ENCODE assay signal across 14 mouse cellular contexts in genomic region chr4:22971127-22971526, GRCm38 (mm10).
DNase-seq lines count a peak whose midpoint lies in the region; ATAC-seq lines count a peak whose summit lies in the region.
"Had no signal": no experiment of that assay in that cellular context is flagged by ENCODE, and none has a peak within 500 bp of the region (broad histone marks: within the 10 kb centered on the region; RNA-seq: fewer than 3 reads in every experiment).

No protein-coding gene starts in this region.

- no peak overlapping the region for H3K4me2 ChIP-seq in hindbrain, embryonic 13.5 days
- H3K4me2 ChIP-seq in midbrain, embryonic 15.5 days = no peak overlapping the region

- ATAC-seq in hindbrain, embryonic 13.5 days (ENCODE audit: low FRiP score) = peak; percentile 77; the same call in 1 of the 2 replicates
- ATAC-seq in midbrain, embryonic 15.5 days (replicated peaks) = peak; percentile 89
- no peak for ATAC-seq in erythroid progenitor cell, adult 5-6 weeks (replicated peaks; ENCODE audit: low FRiP score, poor library complexity, severe bottlenecking)
- ATAC-seq: intestine, embryonic 16.5 days had no signal

- H3K36me3 ChIP-seq in hindbrain, embryonic 13.5 days = no peaks in the 10 kb centered on the region
- no peaks in the 10 kb centered on the region for H3K36me3 ChIP-seq in midbrain, embryonic 15.5 days (replicated peaks)

- H3K9ac ChIP-seq in hindbrain, embryonic 13.5 days = no peak overlapping the region
- H3K9ac ChIP-seq in midbrain, embryonic 15.5 days = no peak overlapping the region

- H3K27ac ChIP-seq in hindbrain, embryonic 13.5 days = no peak overlapping the region
- H3K27ac ChIP-seq in midbrain, embryonic 15.5 days = 0 out of 2 replicates have a peak overlapping the region, but pooled peaks have one; percentile 60

- H3K4me3 ChIP-seq in hindbrain, embryonic 13.5 days = no peak overlapping the region
- H3K4me3 ChIP-seq in midbrain, embryonic 15.5 days = no peak overlapping the region

- no peaks in the 10 kb centered on the region for H3K9me3 ChIP-seq in hindbrain, embryonic 13.5 days
- no peaks in the 10 kb centered on the region for H3K9me3 ChIP-seq in midbrain, embryonic 15.5 days

- 39% methylated on average over 2 of the region's 2 CpGs for WGBS in hindbrain, embryonic 13.5 days
- WGBS in midbrain, embryonic 15.5 days = 9% methylated on average over 2 of the region's 2 CpGs

- H3K4me1 ChIP-seq in hindbrain, embryonic 13.5 days (replicated peaks) = peaks cover 8% of the 10 kb centered on the region
- H3K4me1 ChIP-seq in midbrain, embryonic 15.5 days = peaks cover 23% of the 10 kb centered on the region

- DNase-seq in right cerebral cortex, postnatal 10 days (ENCODE audit: low spot score in 2 of 2) = peak; percentile 32 to 41
- DNase-seq in right cerebral cortex, postnatal 25 days = no peak
- DNase-seq in cerebellum, adult 11 months = no peak
- DNase-seq in thymus, postnatal 0 days (ENCODE audit: low spot score) = no peak
- DNase-seq in adrenal gland, adult 8-10 months = no peak
- DNase-seq: adrenal gland, postnatal 25 days; B cell, adult 2 months; cerebellum, adult 11-12 months; gastrocnemius, postnatal 36 days; liver had no signal

- H3K27me3 ChIP-seq in hindbrain, embryonic 13.5 days = no peaks in the 10 kb centered on the region
- no peaks in the 10 kb centered on the region for H3K27me3 ChIP-seq in midbrain, embryonic 15.5 days (replicated peaks)

Comparison
In these comparisons a context has a peak if more than half of its experiments do, and no peak if none do; other contexts are left out.
1. DNase-seq: peak in right cerebral cortex, postnatal 10 days (2 of 2); none in right cerebral cortex, postnatal 25 days (single experiment), cerebellum, adult 11 months (single experiment), thymus, postnatal 0 days (single experiment) and adrenal gland, adult 8-10 months (single experiment).